Mouse (Mus musculus) embryonic fibroblast, embryonic 13.5 days (primary cell): Measurements from ENCODE around the gene Apol9b. TPM values are rescaled to one million over a fixed set of nuclear protein-coding genes. Genes with fewer than 3 reads are reported as not detected.

Experiments
- H3K27ac ChIP-seq: 2 replicates; pipeline ENCODE4 v1.5.1; 2012; ENCODE audit warnings: low read length, control low read depth, inconsistent platforms; ENCODE audit not compliant: insufficient read depth
- H3K4me1 ChIP-seq: 2 replicates; pipeline ENCODE4 v1.6.1; 2011; ENCODE audit warnings: low read length; ENCODE audit not compliant: control insufficient read depth, insufficient read depth
- H3K4me3 ChIP-seq: 2 replicates; pipeline ENCODE4 v1.5.1; 2011; ENCODE audit warnings: mild to moderate bottlenecking, control low read depth, low read length; ENCODE audit not compliant: insufficient read depth
- CTCF ChIP-seq: IDR thresholded peaks from 2 replicates; pipeline ENCODE4 v1.5.1; 2011; ENCODE audit warnings: mild to moderate bottlenecking, control low read depth, low read length, moderate library complexity, borderline replicate concordance; ENCODE audit not compliant: insufficient read depth
- POLR2A ChIP-seq: IDR thresholded peaks from 2 replicates; pipeline ENCODE4 v1.6.1; 2011; ENCODE audit warnings: low read depth, mild to moderate bottlenecking, control low read depth, low read length, moderate library complexity
- polyA plus RNA-seq: library from polyadenylated mRNA; stranded (reverse); fragments of >200 nt; gene quantifications from 2 replicates; pipeline ENCODE4 v1.2.4, GENCODE M21; 2011; ENCODE audit warnings: low read depth; ENCODE audit not compliant: missing spikeins, insufficient read length

Gene Apol9b
- polyA plus RNA-seq, 1 experiment, result 0.46 TPM

DNA sequence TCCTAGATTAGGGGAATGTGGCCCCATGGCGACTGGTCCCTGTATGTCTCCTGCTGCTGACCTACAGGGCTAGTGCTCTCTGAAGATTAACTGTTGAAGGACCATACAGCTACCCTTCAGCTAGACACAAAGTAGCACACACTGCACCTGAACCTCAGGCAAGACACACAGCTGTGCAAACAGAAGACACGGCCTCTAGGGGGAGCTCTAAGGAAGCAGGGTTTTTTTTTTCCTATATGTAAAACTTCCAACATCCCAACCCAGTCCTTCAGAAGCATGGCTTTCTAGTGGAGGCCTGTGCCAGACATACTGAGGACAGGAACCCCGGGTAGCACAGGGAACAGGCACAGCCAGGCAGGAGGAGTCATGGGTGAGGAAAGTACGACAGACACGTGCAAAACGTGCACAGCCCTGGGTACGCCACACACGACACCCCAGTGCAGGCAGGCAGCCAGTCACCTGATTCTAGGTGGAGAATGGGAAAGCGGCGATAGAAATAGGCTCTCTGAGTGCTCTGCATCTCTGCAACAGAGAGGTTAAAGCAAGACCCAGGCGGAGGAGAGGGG lies 53.7 kb downstream of the Apol9b start:
- Histone ChIP-seq H3K27ac (no peak overlapping the region), H3K4me3 (no peak overlapping the region), H3K4me1 (peaks cover 7% of the 10 kb centered on the region; the same call in 1 of the 2 replicates)
- TF ChIP-seq POLR2A (no peak), CTCF (peak; percentile 35; the same call in 1 of the 2 replicates)

DNA sequence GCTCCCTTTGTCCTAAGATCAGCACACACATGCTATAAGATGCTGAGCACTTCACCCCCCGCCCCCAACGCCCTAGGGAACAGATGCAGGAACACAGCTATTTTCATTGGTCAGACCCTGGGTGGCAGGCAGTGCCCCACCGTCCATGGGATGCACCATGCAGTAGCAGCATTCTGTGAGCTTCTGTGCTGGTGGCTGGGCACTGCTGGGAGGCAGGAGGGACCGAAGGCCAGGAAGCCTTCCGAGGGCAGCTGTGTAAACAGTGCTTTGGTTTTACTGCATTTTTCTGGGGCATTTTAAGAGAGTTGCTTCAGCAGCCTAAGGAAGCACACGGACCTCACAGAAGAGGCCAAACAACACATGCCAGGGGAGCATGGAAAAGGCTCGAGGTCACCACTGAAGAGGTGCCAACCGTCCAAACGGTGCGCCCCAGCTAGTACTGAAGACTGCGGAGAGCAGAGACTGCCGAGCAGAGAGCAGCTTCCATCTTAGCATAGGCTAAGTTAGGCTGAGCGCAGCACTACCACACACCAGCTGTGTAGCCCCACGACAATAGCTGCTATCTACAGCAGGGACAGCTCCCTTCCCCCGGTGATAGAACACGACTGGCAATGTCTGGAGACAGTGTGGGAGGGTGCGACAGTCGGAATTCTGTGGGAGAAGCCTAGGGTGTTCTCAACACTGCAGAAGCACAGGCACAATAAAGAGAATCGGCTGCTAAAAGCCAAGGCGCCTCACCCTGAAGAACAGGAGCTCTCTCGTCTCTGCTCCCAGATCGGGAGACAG lies 55.4 kb downstream of the Apol9b start:
- H3K27ac ChIP-seq, result peak overlapping the region; percentile 1
- H3K4me3 ChIP-seq, result no peak overlapping the region
- TF ChIP-seq CTCF (no peak), POLR2A (no peak)
- peaks cover 7% of the 10 kb centered on the region; the same call in 1 of the 2 replicates for H3K4me1 ChIP-seq

DNA sequence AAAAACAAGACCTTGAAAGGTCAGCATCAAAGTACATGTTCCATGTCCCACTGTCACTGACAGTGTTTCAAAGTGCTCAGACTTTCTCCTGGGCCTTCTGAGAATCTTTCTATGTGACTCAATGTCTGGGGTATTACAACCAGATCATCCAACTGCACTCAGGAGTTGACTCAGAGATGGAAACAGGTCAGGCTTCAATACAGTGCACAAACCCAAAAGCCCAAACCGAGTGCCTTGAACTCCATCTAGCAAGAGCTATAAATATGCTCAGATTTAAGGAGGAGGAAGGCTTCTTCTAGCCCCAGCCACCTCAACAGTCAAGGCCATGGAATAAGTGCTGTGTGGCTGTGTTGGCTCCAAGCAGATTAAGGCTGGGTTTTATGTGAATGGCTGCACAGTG lies 57.0 kb downstream of the Apol9b start:
- Histone ChIP-seq H3K4me3 (no peak overlapping the region), H3K27ac (peak overlapping the region; percentile 53), H3K4me1 (peaks cover 7% of the 10 kb centered on the region; the same call in 1 of the 2 replicates)
- TF ChIP-seq POLR2A (no peak), CTCF (no peak)

Other genes with a start within 250 kb of the Apol9b start
- gene Apol11a, start 220.8 kb upstream of the Apol9b start, polyA plus RNA-seq, result not detected in 2 replicates
- not detected in 2 replicates for gene Apol7c, start 195.7 kb upstream of the Apol9b start, polyA plus RNA-seq
- gene 1700025B11Rik, start 167.1 kb upstream of the Apol9b start, polyA plus RNA-seq, result not detected in 2 replicates
- 0.30 and 0.48 TPM in 2 replicates for gene Apol10b, start 132.9 kb upstream of the Apol9b start, polyA plus RNA-seq
- gene Gm36245, start 129.8 kb upstream of the Apol9b start, polyA plus RNA-seq, result not detected in 2 replicates
- not detected in 2 replicates for gene Apol11b, start 85.8 kb upstream of the Apol9b start, polyA plus RNA-seq
- gene Apol7e, start 30.2 kb upstream of the Apol9b start, polyA plus RNA-seq, result not detected in 2 replicates
- gene Apol8, start 28.0 kb downstream of the Apol9b start, polyA plus RNA-seq, result 0.58 and 2.6 TPM in 2 replicates
- gene Myh9, start 113.1 kb downstream of the Apol9b start, polyA plus RNA-seq, result 718 and 1,071 TPM in 2 replicates
- 229 and 271 TPM in 2 replicates for gene Txn2, start 200.0 kb downstream of the Apol9b start, polyA plus RNA-seq
- gene Foxred2, start 227.7 kb downstream of the Apol9b start, polyA plus RNA-seq, result 2.4 and 3.9 TPM in 2 replicates
- gene Eif3d, start 241.8 kb downstream of the Apol9b start, polyA plus RNA-seq, result 193 and 194 TPM in 2 replicates